8 mouse cellular contexts compared by ENCODE assay signal in the genomic region with DNA sequence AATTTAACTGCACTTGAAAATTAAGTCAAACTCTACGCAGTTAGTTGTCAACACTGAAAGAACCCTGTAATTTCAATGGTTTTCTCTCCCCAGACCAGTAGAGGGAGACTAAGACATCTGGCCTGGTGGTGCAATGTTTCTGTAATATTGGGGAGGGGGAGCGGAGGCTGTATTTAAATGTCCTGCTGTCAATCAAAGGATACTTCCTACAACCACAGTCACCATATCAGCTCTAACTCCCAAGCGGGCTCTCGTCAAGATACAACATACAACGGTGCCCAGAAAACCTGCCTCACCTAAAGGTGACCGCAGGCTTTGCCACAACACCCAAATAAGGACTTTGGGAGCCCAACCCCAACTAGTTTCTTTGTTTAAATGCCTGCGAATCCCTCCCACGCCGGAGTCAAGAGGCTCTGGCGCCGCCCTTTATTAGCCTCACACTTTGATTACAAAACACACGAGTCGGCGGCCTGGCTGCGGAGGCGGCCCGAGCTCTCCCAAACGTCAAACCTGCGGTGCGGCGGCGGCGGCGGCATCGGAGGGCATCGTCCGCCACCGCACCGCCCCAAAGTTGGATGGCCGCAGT. TPM values are rescaled to one million over a fixed set of nuclear protein-coding genes. Genes with fewer than 3 reads are reported as not detected.
A peak's percentile ranks its signal among the peaks of the same experiment; 100 is the strongest.
DNase-seq lines count a peak whose midpoint lies in the region; ATAC-seq and TF ChIP-seq lines count a peak whose summit lies in the region.

No protein-coding gene starts in this region.

- in situ Hi-C loops in Patski (cut with MboI; ENCODE audit: low pct_unique_long_range_greater_than_20kb): no loop called here

- under 1% methylated on average over 30 of the region's 30 CpGs for WGBS in hindbrain, embryonic 11.5 days

- peak overlapping the region; percentile 75 for H3K4me2 ChIP-seq in hindbrain, embryonic 11.5 days (replicated peaks; ENCODE audit: low read depth, low read length)

- peak; percentile 79 for TF ChIP-seq CTCF in Patski (IDR thresholded peaks at IDR 0.05)

- peak; percentile 48 for DNase-seq in Patski (ENCODE audit: low read depth, low spot score)
- DNase-seq in cerebellum, postnatal 10 days: peak; percentile 66 to 71
- peak; percentile 22 to 37 for DNase-seq in frontal cortex, postnatal 10 days (ENCODE audit: low spot score in 2 of 2)
- DNase-seq in hindbrain, embryonic 11.5 days (ENCODE audit: low spot score): peak; percentile 81
- peak; percentile 41 to 60 for DNase-seq in layer of hippocampus, postnatal 10 days (ENCODE audit: low spot score in 2 of 2)
- DNase-seq in lung, postnatal 36 days: peak; percentile 96
- peak; percentile 89 for DNase-seq in retina, embryonic 14.5 days (ENCODE audit: low spot score)
- DNase-seq in thymus, postnatal 36 days: peak; percentile 63 to 66

- H3K9me3 ChIP-seq in hindbrain, embryonic 11.5 days (ENCODE audit: control insufficient read depth, low read length): no peaks in the 10 kb centered on the region

- H3K27ac ChIP-seq in hindbrain, embryonic 11.5 days (ENCODE audit: low read depth, low read length): peak overlapping the region; percentile 95

- CTCF ChIA-PET in Patski (lab: Charles Lee): interaction anchor here (0.9 to 1.3 kb wide), 4 partner anchors 15 to 140 kb away, joined by 3 read pairs; no protein-coding TSS in a partner anchor

- peak overlapping the region; percentile 81 for H3K4me3 ChIP-seq in hindbrain, embryonic 11.5 days (ENCODE audit: low read depth, low read length)

- H3K4me1 ChIP-seq in hindbrain, embryonic 11.5 days (replicated peaks; ENCODE audit: control insufficient read depth, insufficient read depth, low read length): no peaks in the 10 kb centered on the region

- peak; percentile 75 for ATAC-seq in Patski
- peak; percentile 52 for ATAC-seq in hindbrain, embryonic 11.5 days (ENCODE audit: low FRiP score)

- no peaks in the 10 kb centered on the region for H3K36me3 ChIP-seq in hindbrain, embryonic 11.5 days (ENCODE audit: control insufficient read depth, insufficient read depth, low read length)

- peak overlapping the region; percentile 97 for H3K9ac ChIP-seq in hindbrain, embryonic 11.5 days (ENCODE audit: low read depth, low read length)

- POLR2A ChIA-PET in Patski (lab: Charles Lee): interaction anchor here (0.6 kb wide), 1 partner anchor 237 kb away, joined by 3 read pairs; no protein-coding TSS in a partner anchor

- H3K27me3 ChIP-seq in Patski: no peaks in the 10 kb centered on the region
- no peaks in the 10 kb centered on the region for H3K27me3 ChIP-seq in hindbrain, embryonic 11.5 days (ENCODE audit: control insufficient read depth, insufficient read depth, low read length)

RNA-seq across cellular contexts. Expression of a gene that starts 1.4 kb away (rescaled TPM):
- polyA plus RNA-seq in Patski (2021): 11.2 TPM
- polyA plus RNA-seq in hindbrain, embryonic 11.5 days (2014; fragmentation: Nextera tagmentation; extraction: Ambion mirVana): 19.9 and 20.1 TPM in 2 replicates
- total RNA-seq in layer of hippocampus, postnatal 10 days (2021): 10 to 100 TPM; 17.4 to 17.5 TPM

Comparison
In these comparisons a context has a peak if more than half of its experiments do, and no peak if none do; other contexts are left out.
1. Peak in every context shown above with its lines: DNase-seq, ATAC-seq, H3K4me3 ChIP-seq and H3K27ac ChIP-seq.
2. DNase-seq: peak in every context shown above with its lines; median percentile 96 in lung, postnatal 36 days; 89 in retina, embryonic 14.5 days; 81 in hindbrain, embryonic 11.5 days; 68 in cerebellum, postnatal 10 days; 64 in thymus, postnatal 36 days; 50 in layer of hippocampus, postnatal 10 days; 48 in Patski; 30 in frontal cortex, postnatal 10 days.